Mouse (Mus musculus) left cerebral cortex, postnatal 4 days (tissue): ENCODE measurements at regions not wholly inside any gene's neighbourhood (a gene's known extent, or its start where the extent isn't known, plus 50 kb on each side); places are given as distances from the start of the nearest gene placed in this dataset.
"Not testable (repeated sequence)": the region's sequence is repeated elsewhere in the genome, so short reads cannot be mapped to it uniquely, and the experiment has no call there.

Source experiments
- DNase-seq: peaks from one replicate; pipeline ENCODE4 v3.0.0-alpha.2; 2022
- intact Hi-C: fragments of 180-260 bp; cut with DNase I; formaldehyde crosslinking; loops from one replicate; pipeline ENCODE4 v1.15.1; 2025

DNA sequence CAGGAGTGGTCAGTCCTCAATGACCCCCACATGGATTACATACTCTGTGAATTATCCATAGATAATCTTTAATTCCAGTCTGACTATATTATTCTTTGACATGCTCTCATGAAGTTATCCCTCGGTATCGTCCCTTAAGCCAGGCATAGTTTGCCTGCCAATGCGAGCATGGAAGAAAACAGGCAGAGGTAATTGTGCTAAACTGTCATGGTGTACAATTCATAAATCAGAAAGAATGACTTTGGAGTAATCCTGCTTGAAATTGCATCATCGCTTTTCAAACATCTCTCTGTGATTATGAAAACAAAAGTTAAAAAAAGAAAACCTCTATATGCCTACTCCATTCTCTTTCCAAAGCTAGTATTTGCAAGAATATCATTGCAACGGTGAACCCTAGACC lies 307.9 kb upstream of the Ubash3b start:
- intact Hi-C loops: loop anchor here (10.0 kb wide), 1 partner anchor 235 kb away; no protein-coding TSS in a partner anchor
- DNase-seq: no peak

GRCm38 (mm10) chr9:41464057-41464685 lies 302.7 kb upstream of the Ubash3b start:
- DNase-seq: peak; percentile 94
- intact Hi-C loops: loop anchor here (5.0 to 10.0 kb wide), 2 partner anchors 87 to 229 kb away; no protein-coding TSS in a partner anchor

GRCm38 (mm10) chr9:41461742-41462141 lies 300.2 kb upstream of the Ubash3b start:
- intact Hi-C loops: loop anchor here (5.0 to 10.0 kb wide), 2 partner anchors 84 to 227 kb away; no protein-coding TSS in a partner anchor
- DNase-seq: peak; percentile 95

GRCm38 (mm10) chr9:41460709-41461108 lies 299.2 kb upstream of the Ubash3b start:
- DNase-seq: no peak
- intact Hi-C loops: loop anchor here (5.0 to 10.0 kb wide), 2 partner anchors 83 to 226 kb away; no protein-coding TSS in a partner anchor

GRCm38 (mm10) chr9:41457003-41457402 lies 295.5 kb upstream of the Ubash3b start:
- DNase-seq: peak; percentile 37
- intact Hi-C loops: no loop called here

DNA sequence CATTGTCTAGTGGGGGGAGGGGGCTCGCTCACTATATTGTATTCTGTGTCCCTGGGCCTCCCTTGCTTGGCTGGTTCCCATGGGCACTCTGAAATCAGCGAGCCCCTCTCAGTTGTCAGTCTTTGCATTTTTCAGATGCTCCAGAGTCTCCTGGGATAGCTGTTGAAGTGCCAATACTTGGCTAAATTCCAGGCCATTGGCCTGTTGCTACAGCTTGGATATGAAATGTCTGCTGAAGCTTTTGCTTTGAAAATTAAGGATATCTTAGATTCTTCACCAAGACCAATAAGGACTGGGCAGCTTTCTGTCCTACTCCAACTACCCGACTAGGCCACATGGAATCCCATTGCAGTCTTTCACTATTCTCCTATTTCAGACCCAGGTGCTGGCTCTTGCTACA lies 290.2 kb upstream of the Ubash3b start:
- intact Hi-C loops: no loop called here
- DNase-seq: peak; percentile 21

GRCm38 (mm10) chr9:41449233-41449632 lies 287.7 kb upstream of the Ubash3b start:
- intact Hi-C loops: no loop called here
- no peak for DNase-seq

DNA sequence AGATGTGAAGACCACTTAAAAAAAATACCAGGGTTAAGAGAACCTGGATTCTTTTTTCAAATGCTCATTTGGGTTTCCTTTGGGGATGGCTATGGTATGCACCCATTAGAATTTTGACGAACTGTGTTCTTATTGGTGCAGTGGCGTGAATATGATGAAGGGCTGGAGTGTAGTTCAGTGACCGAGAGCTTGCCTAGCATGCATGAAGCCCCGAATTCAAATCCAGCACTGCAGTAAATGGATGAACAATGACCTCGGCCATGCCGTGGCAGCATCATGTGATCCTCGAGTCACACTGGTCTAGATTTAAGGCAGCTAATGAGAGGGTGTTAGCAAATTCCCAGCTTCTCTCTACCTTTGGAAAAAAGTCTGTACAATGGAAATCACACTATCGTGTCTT lies 286.4 kb upstream of the Ubash3b start:
- DNase-seq: no peak
- intact Hi-C loops: no loop called here

DNA sequence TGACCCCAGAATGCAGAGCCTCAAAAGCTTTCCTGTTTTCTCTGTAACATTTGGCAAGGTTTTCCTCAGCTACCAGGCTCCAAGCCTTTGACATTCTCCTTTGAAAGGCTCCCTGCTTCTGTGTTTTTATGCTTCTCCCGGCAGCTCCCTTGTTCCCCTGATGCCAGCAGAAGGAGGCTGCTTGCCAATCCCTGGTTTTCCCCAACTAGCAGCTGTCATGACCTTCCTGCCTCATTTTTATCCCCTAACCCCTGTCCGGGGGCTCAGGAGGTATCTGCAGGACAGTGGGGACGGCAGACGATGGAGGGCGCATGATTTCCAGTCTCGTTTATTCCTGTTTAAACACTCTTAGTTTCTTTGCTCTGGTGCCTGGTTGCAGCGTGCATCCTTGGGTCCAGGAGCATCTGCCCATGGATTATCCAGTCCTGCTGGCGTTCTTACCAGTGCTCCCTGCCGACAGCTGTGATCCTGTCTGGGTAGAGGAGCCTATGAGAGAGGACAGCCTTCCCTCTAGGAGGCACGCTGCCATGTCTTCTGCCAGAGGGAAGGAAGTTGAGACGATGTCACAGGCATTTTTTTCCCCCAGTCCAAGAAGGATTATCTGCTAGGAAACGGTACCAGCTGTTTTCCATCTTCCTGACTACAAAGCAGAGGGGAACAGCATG lies 285.8 kb upstream of the Ubash3b start:
- intact Hi-C loops: no loop called here
- DNase-seq: peak; percentile 89

- peak; percentile 58 for DNase-seq
- intact Hi-C loops: no loop called here
Observed at GRCm38 (mm10) chr9:41446431-41447203, 285.1 kb upstream of the Ubash3b start.

- intact Hi-C loops: no loop called here
- DNase-seq: no peak
Observed at GRCm38 (mm10) chr9:41442418-41442817, 280.9 kb upstream of the Ubash3b start.

GRCm38 (mm10) chr9:41439979-41440378 lies 278.5 kb upstream of the Ubash3b start:
- intact Hi-C loops: no loop called here
- peak; percentile 70 for DNase-seq

DNA sequence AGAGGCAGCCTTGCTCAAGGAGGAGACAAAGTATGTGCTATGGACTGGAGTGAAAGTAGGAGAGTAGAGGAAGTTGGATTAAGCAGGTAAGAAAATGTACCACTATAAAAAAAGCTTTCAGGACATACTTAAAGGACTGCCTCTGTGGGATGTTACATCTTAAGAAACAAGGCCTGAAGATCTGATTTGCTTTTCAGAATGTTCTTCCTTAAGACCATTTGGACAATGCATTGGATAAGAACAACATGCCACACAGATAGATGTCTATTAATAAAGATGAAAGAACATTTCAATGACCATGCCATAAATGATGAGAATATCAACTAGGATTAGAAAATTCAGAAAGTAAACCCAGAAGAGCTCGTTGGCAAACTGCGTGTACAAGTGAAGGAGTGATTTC lies 276.6 kb upstream of the Ubash3b start:
- DNase-seq: no peak
- intact Hi-C loops: no loop called here

DNA sequence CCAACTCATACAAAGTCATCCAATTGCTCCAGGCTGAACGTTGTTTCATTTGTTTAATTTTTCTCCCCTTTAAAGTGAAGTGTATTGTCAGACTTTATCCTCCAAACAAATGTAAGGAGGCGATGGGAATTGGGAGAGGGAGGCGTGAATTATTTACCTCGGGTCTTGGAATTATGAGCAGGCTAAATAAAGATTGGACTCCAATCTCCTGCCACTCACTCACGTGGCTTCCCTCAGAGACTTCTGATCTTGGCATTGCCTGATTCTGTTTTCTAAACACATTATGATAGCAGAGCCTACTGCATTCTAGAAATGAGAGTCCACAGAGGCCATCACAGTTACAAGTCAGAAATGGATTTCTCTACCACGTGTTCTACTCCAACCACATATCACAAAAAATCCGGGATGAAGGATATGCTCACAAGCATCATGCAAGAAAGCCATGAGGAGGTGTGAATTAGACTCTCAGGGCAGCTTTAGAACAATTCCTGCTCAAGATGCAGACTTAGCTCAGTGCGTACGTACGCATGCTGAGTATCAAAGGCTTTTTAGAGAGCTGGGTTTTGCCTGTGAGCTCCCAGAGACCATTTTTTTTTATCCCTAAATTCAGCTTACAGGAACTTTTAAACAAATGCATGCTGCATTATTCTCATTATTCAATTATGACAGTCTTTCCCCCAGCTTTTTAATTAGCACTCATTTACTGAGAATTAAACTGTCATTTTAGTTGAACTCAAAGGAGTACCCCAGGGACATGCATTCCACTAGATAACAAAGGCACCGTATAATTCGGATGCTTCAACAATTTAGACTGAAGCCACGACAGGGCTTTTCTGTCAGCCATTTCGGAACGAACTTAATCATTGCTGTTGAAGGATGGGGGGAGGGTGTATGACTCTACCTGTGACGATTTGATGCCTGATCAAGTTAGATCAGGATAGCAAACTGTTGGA lies 269.2 kb upstream of the Ubash3b start:
- no peak for DNase-seq
- intact Hi-C loops: no loop called here

- intact Hi-C loops: no loop called here
- DNase-seq: no peak
Observed at GRCm38 (mm10) chr9:41429711-41430390, 268.4 kb upstream of the Ubash3b start.

GRCm38 (mm10) chr9:41429236-41429635 lies 267.7 kb upstream of the Ubash3b start:
- no peak for DNase-seq
- intact Hi-C loops: no loop called here

DNA sequence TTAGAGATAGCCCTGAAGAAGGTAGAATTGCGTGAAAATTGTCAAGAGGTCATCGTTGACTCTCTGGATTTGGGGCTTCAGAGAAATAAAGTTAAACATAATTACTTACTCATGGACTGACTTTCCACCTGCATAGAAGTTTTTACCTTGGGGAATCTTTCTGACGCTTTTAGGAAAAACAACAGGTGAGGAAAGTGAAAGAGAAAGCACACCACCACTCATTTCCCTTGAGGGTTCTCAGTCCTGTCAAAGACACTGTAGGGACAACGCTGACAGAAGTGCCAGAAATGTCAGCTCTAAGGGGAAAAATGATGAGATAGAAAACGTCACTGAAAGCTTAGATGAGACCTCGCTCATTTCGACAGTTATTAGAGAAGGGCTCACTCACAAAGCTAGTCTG lies 265.2 kb upstream of the Ubash3b start:
- intact Hi-C loops: no loop called here
- no peak for DNase-seq

- DNase-seq: no peak
- intact Hi-C loops: no loop called here
Observed at GRCm38 (mm10) chr9:41425225-41425624, 263.7 kb upstream of the Ubash3b start.

DNA sequence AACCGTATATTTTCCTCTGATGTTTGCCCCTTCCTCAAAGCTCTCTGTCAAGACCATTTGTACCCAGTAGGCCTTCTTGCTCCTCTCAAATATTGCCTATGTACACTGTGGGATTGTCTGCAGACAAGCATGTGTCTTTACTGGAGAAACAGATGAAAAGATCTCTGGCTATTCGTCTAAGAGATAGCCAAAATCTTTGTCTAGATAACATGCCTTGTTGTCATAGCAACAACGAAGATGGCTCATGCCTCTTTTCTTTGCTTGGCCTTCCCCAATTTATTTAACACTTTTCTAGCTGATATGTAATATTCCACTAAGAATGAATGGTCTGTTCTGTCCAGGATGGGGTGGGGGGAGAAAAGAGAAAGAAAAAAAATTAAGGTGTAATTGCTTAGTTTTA lies 252.3 kb upstream of the Ubash3b start:
- no peak for DNase-seq
- intact Hi-C loops: no loop called here

- DNase-seq, intact Hi-C loops: not testable (repeated sequence)
Observed at GRCm38 (mm10) chr9:41413091-41413490, 251.6 kb upstream of the Ubash3b start.
